Mouse (Mus musculus): ENCODE measurements around the gene D17H6S53E.

Gene D17H6S53E

GRCm38 (mm10) chr17:35131038-35131437 lies 4.9 kb downstream of the D17H6S53E start:
- no peak for DNase-seq (ENCODE audit: inconsistent age in 2 of 2, low spot score in 1 of 2)

DNA sequence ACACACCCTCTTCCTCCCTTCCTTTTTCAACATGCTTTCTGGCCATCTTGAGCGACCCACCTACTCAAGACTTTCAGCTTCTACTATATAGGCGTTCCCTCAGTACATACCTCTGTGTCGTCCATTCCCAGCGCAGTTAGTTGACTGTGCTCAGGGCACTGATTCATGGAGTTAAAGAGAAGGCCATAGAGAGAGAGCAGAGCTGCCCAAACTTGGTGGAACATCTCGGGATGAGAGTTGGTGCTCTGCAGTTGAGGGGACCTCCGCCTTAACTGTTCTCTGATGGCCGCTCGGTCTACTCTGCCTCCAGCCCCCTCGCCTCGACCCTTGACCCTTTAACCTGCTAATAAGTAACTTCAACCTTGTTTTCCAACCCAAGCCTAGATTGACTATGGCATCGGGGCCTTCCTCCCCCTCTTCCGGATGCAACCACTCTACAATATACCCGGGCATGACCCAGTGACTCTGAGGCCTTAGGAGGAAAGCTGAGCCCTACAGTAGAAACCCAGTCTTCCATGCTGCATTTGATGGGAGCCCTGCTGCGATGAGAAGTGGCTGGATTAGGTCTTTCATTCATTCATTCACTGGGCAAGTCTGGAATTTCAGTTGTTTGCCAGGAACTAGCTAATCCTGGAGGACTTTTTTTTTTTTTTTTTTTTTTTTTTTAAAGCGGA lies 5.5 kb downstream of the D17H6S53E start, which contains the start of gene Apom:
Gene Apom, minus strand, starts transcription at position 551 of the 674 bp plus-strand sequence.
- no peak for DNase-seq (ENCODE audit: inconsistent age in 2 of 2, low spot score in 1 of 2)

DNA sequence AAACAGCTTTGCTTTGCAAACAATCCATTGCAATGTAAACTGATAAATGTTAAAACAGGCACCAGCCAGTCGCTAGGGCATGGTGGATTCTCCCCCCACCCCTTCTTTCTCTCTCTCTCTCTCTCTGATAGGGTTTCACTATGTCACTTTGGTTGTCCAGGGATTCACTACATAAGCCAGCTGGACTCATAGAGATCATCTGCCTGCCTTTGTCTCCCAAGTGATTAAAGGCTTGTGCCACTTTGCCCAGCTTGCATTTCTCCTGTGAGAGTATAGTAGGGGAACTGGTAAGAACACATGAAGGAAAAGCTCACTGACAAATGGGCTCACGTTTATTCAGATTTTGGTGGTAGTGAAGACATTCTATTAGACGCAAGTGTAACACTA lies 6.0 kb downstream of the D17H6S53E start:
- no peak for DNase-seq (ENCODE audit: inconsistent age in 2 of 2, low spot score in 1 of 2)

DNA sequence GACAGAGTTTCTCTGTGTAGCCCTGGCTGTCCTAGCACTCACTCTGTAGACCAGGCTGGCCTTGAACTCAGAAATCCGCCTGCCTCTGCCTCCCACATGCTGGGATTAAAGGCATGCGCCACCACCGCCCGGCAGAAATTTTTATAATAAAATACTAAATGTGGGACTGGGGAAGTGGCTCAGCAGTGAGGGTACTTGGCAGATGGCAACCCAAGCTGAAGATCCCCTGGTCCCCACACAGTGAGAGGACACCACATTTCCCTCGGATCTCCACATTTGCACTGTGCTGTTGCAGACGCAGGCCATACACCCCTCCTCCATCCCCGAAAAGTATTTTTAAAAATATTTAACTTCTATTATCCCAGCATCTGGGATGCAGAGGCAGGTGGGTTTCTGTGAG lies 7.3 kb downstream of the D17H6S53E start:
- DNase-seq (ENCODE audit: inconsistent age in 2 of 2, low spot score in 1 of 2), result no peak

GRCm38 (mm10) chr17:35134801-35135590 lies 8.8 kb downstream of the D17H6S53E start, which contains the start of gene Bag6:
Gene Bag6 (plus strand): TSS chr17:35135178.
- peak; percentile 96 to 99 for DNase-seq (ENCODE audit: inconsistent age in 2 of 2, low spot score in 1 of 2)

DNA sequence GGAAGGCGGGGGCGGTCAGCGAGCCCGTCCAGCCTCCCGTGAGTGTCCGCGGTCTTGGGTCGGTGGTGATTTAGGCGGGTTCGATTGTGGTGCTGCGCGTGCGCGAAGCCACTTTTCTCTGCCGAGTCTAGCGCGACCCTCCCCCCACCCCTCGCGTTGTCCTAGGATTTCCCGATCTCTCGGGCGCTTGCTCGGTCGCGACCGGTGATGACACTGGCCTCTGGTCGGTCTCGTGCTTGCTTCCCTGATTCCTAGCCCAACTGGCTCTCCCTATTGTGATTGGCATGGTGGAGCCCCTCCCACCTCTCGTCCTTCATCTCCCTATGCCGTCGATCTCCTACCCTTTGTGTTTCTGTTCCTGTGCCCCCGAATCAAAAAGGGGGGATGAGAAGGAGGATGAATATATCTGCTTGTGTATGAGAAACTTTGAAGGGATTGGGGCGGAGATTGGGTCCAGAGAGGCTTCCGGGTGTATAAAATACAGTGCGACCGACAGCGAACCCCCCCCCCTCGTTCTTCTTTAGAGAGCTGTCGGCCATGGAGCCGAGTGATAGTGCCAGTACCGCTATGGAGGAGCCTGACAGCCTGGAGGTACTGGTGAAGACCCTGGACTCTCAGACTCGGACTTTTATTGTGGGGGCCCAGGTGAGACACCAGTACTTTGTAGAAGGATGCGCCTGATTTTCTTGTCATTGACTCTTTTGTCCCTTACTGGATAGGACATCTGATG lies 9.6 kb downstream of the D17H6S53E start:
- no peak for DNase-seq (ENCODE audit: inconsistent age in 2 of 2, low spot score in 1 of 2)

DNA sequence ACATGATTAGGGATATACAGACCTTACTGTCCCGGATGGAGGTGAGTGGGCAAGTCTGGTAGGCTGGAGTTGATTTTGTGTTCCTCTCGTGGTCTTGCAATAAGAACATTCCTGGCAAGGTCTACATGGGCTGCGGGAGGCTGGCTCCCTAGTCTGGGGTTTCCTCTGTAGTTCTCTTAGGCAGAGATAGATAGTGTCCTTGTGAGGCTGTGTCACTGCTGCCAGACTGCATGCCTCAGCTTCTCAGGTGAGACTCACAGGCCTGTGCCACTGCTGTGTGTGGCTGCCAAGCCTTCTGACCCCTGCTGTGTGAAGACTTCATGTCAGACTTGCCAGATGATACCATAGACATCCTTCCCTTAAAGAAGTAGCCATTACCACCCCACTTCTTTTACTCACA lies 13.1 kb downstream of the D17H6S53E start:
- DNase-seq (ENCODE audit: inconsistent age in 2 of 2, low spot score in 1 of 2), result peak; percentile 62 to 73

DNA sequence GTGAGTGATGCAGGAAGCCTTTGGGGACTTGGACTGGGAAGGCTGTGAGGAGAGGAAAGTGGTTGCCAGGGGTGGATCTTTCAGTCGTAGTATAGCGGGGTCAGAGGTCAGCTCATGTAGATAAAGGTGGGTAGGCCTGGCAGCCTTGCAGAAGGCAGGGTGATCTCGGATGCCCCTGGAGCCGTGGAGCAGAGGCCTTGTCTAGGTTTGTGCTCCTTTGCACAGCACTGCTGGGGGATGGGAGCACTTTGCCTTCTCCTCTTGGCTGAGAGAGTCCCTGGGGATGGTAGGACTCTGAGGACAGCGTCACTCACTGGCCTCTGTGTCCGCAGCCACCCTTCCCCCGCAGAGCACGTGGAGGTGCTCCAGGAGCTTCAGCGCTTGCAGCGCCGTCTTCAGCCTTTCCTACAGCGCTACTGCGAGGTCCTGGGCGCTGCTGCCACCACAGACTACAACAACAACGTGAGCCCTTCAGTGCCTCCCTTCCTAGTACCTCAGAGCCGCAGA lies 14.4 kb downstream of the D17H6S53E start:
- peak; percentile 55 to 66 for DNase-seq (ENCODE audit: inconsistent age in 2 of 2, low spot score in 1 of 2)

DNA sequence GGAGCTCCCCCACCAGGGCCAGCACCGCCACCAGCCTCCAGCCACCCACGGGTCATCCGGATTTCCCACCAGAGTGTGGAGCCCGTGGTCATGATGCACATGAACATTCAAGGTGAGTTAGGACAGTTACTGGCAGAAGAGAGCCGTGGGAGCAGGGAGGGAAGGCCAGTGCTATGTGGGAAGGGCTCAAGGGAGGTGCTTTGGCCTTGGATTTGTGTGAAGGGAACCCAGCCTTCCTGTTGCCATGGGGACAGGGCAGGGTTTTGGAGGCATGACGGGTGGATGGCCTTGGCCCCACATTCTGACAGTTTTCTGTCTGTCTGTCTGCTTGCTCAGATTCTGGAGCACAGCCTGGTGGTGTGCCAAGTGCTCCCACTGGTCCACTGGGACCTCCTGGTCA lies 15.8 kb downstream of the D17H6S53E start:
- DNase-seq (ENCODE audit: inconsistent age in 2 of 2, low spot score in 1 of 2), result peak; percentile 94 to 96

- no peak for DNase-seq (ENCODE audit: inconsistent age in 2 of 2, low spot score in 1 of 2)
These were observed 20.0 kb downstream of the D17H6S53E start for GRCm38 (mm10) chr17:35146139-35146538.

GRCm38 (mm10) chr17:35147348-35147747 lies 21.2 kb downstream of the D17H6S53E start:
- no peak for DNase-seq (ENCODE audit: inconsistent age in 2 of 2, low spot score in 1 of 2)

- peak in 1 of 2 experiments; percentile 75 for DNase-seq (ENCODE audit: inconsistent age in 2 of 2, low spot score in 1 of 2)
These were observed 21.9 kb downstream of the D17H6S53E start for GRCm38 (mm10) chr17:35147922-35148639.

DNA sequence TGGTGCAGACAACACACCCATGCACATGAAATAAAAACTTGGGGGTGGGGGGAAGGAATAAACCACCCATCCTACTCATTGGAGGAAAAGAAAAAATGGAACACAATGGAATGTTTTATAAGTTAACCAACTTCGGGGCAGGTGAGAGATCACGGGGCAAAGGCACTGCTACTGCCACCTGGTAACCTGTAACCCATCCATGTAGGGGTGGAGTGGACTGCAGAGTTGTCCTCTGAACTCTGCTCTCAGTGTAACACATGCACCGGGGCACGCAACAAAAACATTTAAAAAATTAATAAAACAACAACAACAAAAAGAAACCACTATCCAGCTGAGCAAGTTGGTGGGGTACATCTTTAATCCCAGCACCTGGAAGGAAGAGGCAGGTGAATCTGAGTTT lies 25.9 kb downstream of the D17H6S53E start:
- no peak for DNase-seq (ENCODE audit: inconsistent age in 2 of 2, low spot score in 1 of 2)

- no peak for DNase-seq (ENCODE audit: inconsistent age in 2 of 2, low spot score in 1 of 2)
These were observed 26.9 kb downstream of the D17H6S53E start for GRCm38 (mm10) chr17:35153077-35153476.

- no peak for DNase-seq (ENCODE audit: inconsistent age in 2 of 2, low spot score in 1 of 2)
These were observed 27.8 kb downstream of the D17H6S53E start for GRCm38 (mm10) chr17:35153931-35154330.

- DNase-seq (ENCODE audit: inconsistent age in 2 of 2, low spot score in 1 of 2), result no peak
These were observed 28.4 kb downstream of the D17H6S53E start for GRCm38 (mm10) chr17:35154616-35155015.

GRCm38 (mm10) chr17:35155451-35155850 lies 29.3 kb downstream of the D17H6S53E start:
- DNase-seq (ENCODE audit: inconsistent age in 2 of 2, low spot score in 1 of 2), result no peak

GRCm38 (mm10) chr17:35156461-35157200 lies 30.5 kb downstream of the D17H6S53E start:
- no peak for DNase-seq (ENCODE audit: inconsistent age in 2 of 2, low spot score in 1 of 2)

DNA sequence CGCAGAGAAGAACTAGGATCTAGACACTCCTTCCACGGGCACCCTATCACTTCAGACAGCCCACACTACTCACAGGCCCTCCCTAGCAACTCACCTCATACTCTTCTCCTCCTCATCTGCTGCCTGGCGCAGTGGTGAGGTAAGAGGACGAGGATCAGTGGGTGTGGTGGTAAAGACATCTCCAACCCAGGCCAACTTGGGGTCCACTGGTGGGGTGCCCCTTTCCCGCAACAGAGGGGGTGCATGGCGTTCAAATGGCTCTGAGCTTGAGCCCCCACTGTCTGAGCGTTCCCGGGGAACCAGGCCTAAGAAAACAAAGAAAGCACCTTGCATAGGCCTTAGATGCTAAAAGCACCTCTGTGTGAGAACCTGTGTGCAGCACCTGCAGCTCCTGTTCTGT lies 31.1 kb downstream of the D17H6S53E start:
- DNase-seq (ENCODE audit: inconsistent age in 2 of 2, low spot score in 1 of 2), result no peak

GRCm38 (mm10) chr17:35157661-35158175 lies 31.5 kb downstream of the D17H6S53E start:
- no peak for DNase-seq (ENCODE audit: inconsistent age in 2 of 2, low spot score in 1 of 2)
